Mouse (Mus musculus): ENCODE data around the gene Col5a2. TPM values are rescaled to one million over a fixed set of nuclear protein-coding genes. Genes with fewer than 3 reads are reported as not detected.

Gene Col5a2
- total and polyA plus RNA-seq, 3 experiments, result 0.07 to 0.46 TPM; not detected in 1

DNA sequence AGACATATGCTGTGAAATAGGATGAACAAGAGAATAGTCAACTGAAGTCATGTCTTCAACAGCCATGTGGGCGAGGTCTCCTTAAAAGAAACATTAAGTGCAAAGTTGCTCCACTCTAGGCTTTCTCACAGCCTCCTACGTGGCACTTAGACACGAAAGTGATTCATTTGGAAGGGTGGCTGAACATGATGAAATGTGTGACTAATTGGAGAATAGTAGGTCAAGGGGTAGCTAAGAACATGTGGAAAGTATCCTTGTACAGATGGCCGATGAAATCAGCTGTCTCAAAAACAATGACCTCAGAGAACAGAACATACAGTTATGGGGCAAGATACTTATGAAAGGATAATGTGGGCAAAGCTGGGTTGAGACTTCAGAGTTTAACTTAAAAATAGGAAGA, 147.1 kb downstream of the Col5a2 start:
- H3K27ac ChIP-seq (ENCODE audit: control insufficient read depth, low read depth, low read length), result no peak overlapping the region
- no peaks in the 10 kb centered on the region for H3K36me3 ChIP-seq (ENCODE audit: control insufficient read depth in 1 of 2, insufficient read depth in 2 of 2, low read length in 2 of 2)

GRCm38 (mm10) chr1:45329149-45329548, 173.9 kb downstream of the Col5a2 start:
- no peaks in the 10 kb centered on the region for H3K27me3 ChIP-seq (ENCODE audit: control insufficient read depth in 1 of 2, insufficient read depth in 2 of 2, low read length in 2 of 2)
- H3K4me3 ChIP-seq (ENCODE audit: control insufficient read depth in 1 of 2, insufficient read depth in 1 of 2, low read depth in 2 of 2, low read length in 2 of 2), result no peak overlapping the region
- no peaks in the 10 kb centered on the region for H3K9me3 ChIP-seq (replicated peaks; ENCODE audit: insufficient read depth, low read length)
- H3K27ac ChIP-seq (ENCODE audit: control insufficient read depth, low read depth, low read length), result no peak overlapping the region
- H3K36me3 ChIP-seq (ENCODE audit: control insufficient read depth in 1 of 2, insufficient read depth in 2 of 2, low read length in 2 of 2), result no peaks in the 10 kb centered on the region
- no peak for DNase-seq (ENCODE audit: low read depth, low spot score)
- H3K79me2 ChIP-seq (ENCODE audit: control insufficient read depth, insufficient read depth, low read length, poor library complexity), result no peaks in the 10 kb centered on the region
- H3K4me1 ChIP-seq (ENCODE audit: control insufficient read depth in 1 of 2, insufficient read depth in 2 of 2, low read length in 2 of 2), result no peaks in the 10 kb centered on the region
- no peak overlapping the region for H3K9ac ChIP-seq (ENCODE audit: control insufficient read depth, low read depth, low read length, poor library complexity, severe bottlenecking)
- TF ChIP-seq GABPA (IDR thresholded peaks at IDR 0.05; ENCODE audit: low read depth, low read length), result no peak
- TF ChIP-seq UBTF (IDR thresholded peaks at IDR 0.05; ENCODE audit: borderline replicate concordance, insufficient read depth, low read depth, low read length), result no peak
- no peak for TF ChIP-seq TBP (IDR thresholded peaks at IDR 0.05; ENCODE audit: low read depth, low read length)
- no peak for TF ChIP-seq USF1 (IDR thresholded peaks at IDR 0.05; ENCODE audit: low read depth, low read length)
- TF ChIP-seq CHD1 (IDR thresholded peaks at IDR 0.05; ENCODE audit: low read depth, low read length), result no peak

More for the DNA sequence above, 147.1 kb downstream of the Col5a2 start:
- Histone ChIP-seq H3K27me3 (ENCODE audit: control insufficient read depth in 1 of 2, insufficient read depth in 2 of 2, low read length in 2 of 2) (no peaks in the 10 kb centered on the region), H3K9ac (ENCODE audit: control insufficient read depth, low read depth, low read length, poor library complexity, severe bottlenecking) (no peak overlapping the region), H3K4me3 (ENCODE audit: control insufficient read depth in 1 of 2, insufficient read depth in 1 of 2, low read depth in 2 of 2, low read length in 2 of 2) (no peak overlapping the region), H3K79me2 (ENCODE audit: control insufficient read depth, insufficient read depth, low read length, poor library complexity) (no peaks in the 10 kb centered on the region), H3K4me1 (ENCODE audit: control insufficient read depth in 1 of 2, insufficient read depth in 2 of 2, low read length in 2 of 2) (no peaks in the 10 kb centered on the region), H3K9me3 (replicated peaks; ENCODE audit: insufficient read depth, low read length) (no peaks in the 10 kb centered on the region)
- DNase-seq (ENCODE audit: low read depth, low spot score), result no peak
- TF ChIP-seq CTCF (IDR thresholded peaks at IDR 0.05 in 2 of 3, conservative IDR thresholded peaks at IDR 0.05 in 1 of 3; ENCODE audit: control insufficient read depth in 1 of 3, insufficient read depth in 1 of 3, low read depth in 2 of 3, low read length in 3 of 3, poor library complexity in 1 of 3, severe bottlenecking in 1 of 3), result no peak
- no peak for TF ChIP-seq MXI1 (IDR thresholded peaks at IDR 0.05; ENCODE audit: low read depth, low read length)
- no peak for TF ChIP-seq CHD2 (IDR thresholded peaks at IDR 0.05; ENCODE audit: low read length)
- no peak for TF ChIP-seq BHLHE40 (IDR thresholded peaks at IDR 0.05; ENCODE audit: borderline replicate concordance, low read depth, low read length)
- TF ChIP-seq RCOR1 (IDR thresholded peaks at IDR 0.05; ENCODE audit: low read depth, low read length), result no peak
- TF ChIP-seq USF2 (IDR thresholded peaks at IDR 0.05; ENCODE audit: borderline replicate concordance in 1 of 2, insufficient read depth in 1 of 2, low read depth in 1 of 2, low read length in 2 of 2), result no peak
- TF ChIP-seq MAFK (IDR thresholded peaks at IDR 0.05; ENCODE audit: borderline replicate concordance, low read depth, low read length), result no peak
- TF ChIP-seq ZMIZ1 (IDR thresholded peaks at IDR 0.05; ENCODE audit: low read depth, low read length), result no peak
- TF ChIP-seq MAX (IDR thresholded peaks at IDR 0.05; ENCODE audit: low read length), result no peak
- no peak for TF ChIP-seq ETS1 (IDR thresholded peaks at IDR 0.05; ENCODE audit: low read depth, low read length)
- no peak for TF ChIP-seq HCFC1 (IDR thresholded peaks at IDR 0.05; ENCODE audit: low read depth, low read length)

Other genes starting within 250 kb of the Col5a2 start
- gene Col3a1, start 191.7 kb downstream of the Col5a2 start, total RNA-seq (2012; rRNA removed), result not detected in 2 replicates
- gene Col3a1, start 191.7 kb downstream of the Col5a2 start, polyA plus RNA-seq (2012; ENCODE audit: insufficient read depth in 1 of 2, insufficient read length in 2 of 2, low read depth in 1 of 2, low replicate concordance in 2 of 2, missing spikeins in 1 of 2), result not detected

All from MEL (cell line).